Mouse (Mus musculus): Measurements from ENCODE around the gene Lurap1l. TPM values are rescaled to one million over a fixed set of nuclear protein-coding genes. Genes with fewer than 3 reads are reported as not detected.

The Lurap1l gene
- not detected in 2 replicates for polyA plus RNA-seq (2012; ENCODE audit: insufficient read depth, insufficient read length, low replicate concordance, missing spikeins)

DNA sequence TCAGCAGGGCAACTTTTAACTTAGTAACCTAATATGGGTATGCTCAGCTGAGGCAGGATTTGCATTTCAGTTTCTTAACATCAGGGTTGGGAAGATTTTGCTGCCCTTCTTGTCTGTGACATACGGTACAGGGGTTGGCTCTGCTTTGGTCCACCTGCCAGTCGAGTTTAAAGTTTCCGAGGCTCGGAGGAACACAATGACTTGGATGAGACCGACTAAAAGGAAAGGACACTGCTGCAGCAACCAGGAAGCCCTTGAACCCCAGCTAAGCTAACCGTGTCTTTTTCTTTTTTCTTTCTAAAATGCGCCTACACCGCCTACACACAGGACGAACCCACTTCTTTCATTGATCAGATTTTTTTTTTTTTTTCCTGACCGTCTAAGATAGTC is at the start of gene Lurap1l:
Gene Lurap1l (plus strand): TSS at position 166 of the 390 bp plus-strand sequence.
- Histone ChIP-seq H3K27ac (ENCODE audit: insufficient read depth, low read depth, low read length) (peak within 1 kb of the TSS; percentile 92), H3K4me3 (ENCODE audit: insufficient read depth, low read depth, low read length) (peak within 1 kb of the TSS; percentile 86), H3K4me1 (ENCODE audit: control insufficient read depth, insufficient read depth, low read length) (no peaks in the 10 kb centered on the region)
- no peak for TF ChIP-seq POLR2A (IDR thresholded peaks at IDR 0.05; ENCODE audit: insufficient read depth, low read depth, low read length)
- TF ChIP-seq CTCF (IDR thresholded peaks at IDR 0.05; ENCODE audit: insufficient read depth, low read depth, low read length), result no peak
- WGBS, result under 1% methylated on average over 10 of the region's 10 CpGs

DNA sequence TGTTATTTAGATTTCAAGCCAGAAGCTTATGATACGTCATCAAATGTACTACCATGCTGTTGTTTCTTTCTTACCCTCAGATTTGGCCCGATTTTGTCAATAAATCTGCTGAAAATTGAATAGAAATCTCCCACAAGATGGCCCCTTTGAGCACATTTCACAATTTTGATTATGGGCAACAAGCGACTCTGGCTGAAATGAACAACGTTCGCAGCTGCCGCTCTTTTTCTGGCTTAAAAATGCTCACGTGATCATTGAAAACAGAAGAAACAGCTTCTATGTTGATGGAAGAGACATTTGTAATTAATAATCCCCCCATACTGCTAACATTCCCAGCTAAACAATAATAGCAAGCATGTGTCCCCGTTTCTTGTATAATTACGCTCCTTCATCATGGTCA is 47.5 kb upstream of the Lurap1l start:
- Histone ChIP-seq H3K4me1 (ENCODE audit: control insufficient read depth, insufficient read depth, low read length) (peaks cover 4% of the 10 kb centered on the region; the same call in 1 of the 2 replicates), H3K27ac (ENCODE audit: insufficient read depth, low read depth, low read length) (no peak overlapping the region), H3K4me3 (ENCODE audit: insufficient read depth, low read depth, low read length) (no peak overlapping the region)
- TF ChIP-seq POLR2A (IDR thresholded peaks at IDR 0.05; ENCODE audit: insufficient read depth, low read depth, low read length) (no peak), CTCF (IDR thresholded peaks at IDR 0.05; ENCODE audit: insufficient read depth, low read depth, low read length) (no peak)
- WGBS, result 76% methylated on average over 9 of the region's 9 CpGs

DNA sequence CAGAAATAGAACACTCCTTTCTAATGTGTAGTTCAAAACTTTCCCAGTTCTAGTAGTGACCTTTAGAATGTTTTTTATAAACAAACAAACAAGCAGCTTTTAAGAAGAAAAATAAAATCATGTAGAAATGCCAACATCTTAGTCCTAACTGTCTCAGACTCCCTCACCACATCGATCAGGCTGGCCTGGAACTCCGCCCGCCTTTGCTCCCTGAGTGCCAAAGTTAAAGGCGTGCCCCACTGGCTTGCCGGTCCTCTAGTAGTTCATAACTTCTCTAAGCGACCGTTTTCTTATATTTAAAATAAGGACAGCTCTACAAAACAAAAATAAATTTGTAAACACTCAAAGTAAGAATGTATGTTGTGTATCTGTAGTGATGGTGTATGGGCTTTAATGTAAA is 46.5 kb upstream of the Lurap1l start:
- no peak overlapping the region for H3K4me3 ChIP-seq (ENCODE audit: insufficient read depth, low read depth, low read length)
- 76% methylated on average over 7 of the region's 7 CpGs for WGBS
- H3K4me1 ChIP-seq (ENCODE audit: control insufficient read depth, insufficient read depth, low read length), result peaks cover 4% of the 10 kb centered on the region; the same call in 1 of the 2 replicates
- H3K27ac ChIP-seq (ENCODE audit: insufficient read depth, low read depth, low read length), result no peak overlapping the region
- TF ChIP-seq CTCF (IDR thresholded peaks at IDR 0.05; ENCODE audit: insufficient read depth, low read depth, low read length) (no peak), POLR2A (IDR thresholded peaks at IDR 0.05; ENCODE audit: insufficient read depth, low read depth, low read length) (no peak)

DNA sequence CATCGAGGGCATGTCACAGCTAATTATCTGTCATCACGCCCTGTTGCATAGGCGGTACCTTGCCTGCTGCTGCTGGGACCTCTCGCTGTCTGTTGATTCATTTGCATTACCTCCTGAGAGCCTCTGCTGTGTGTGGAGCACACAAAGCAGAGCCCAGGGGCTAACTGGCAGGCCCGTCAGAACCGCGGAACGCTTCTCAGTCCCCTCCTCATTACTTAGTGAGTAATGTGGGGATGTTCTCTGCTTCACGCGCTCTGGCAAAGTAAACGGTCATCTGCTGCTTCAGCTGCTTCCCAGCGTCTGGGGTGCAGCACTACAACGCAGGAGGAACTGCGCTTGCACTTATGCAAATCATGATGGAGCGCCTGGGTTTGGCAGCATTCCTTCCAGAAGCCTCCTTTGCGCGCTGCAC is 45.9 kb upstream of the Lurap1l start:
- peaks cover 4% of the 10 kb centered on the region; the same call in 1 of the 2 replicates for H3K4me1 ChIP-seq (ENCODE audit: control insufficient read depth, insufficient read depth, low read length)
- H3K27ac ChIP-seq (ENCODE audit: insufficient read depth, low read depth, low read length), result no peak overlapping the region
- WGBS, result 4% methylated on average over 17 of the region's 17 CpGs
- TF ChIP-seq CTCF (IDR thresholded peaks at IDR 0.05; ENCODE audit: insufficient read depth, low read depth, low read length) (no peak), POLR2A (IDR thresholded peaks at IDR 0.05; ENCODE audit: insufficient read depth, low read depth, low read length) (no peak)
- H3K4me3 ChIP-seq (ENCODE audit: insufficient read depth, low read depth, low read length), result peak overlapping the region; percentile 32

DNA sequence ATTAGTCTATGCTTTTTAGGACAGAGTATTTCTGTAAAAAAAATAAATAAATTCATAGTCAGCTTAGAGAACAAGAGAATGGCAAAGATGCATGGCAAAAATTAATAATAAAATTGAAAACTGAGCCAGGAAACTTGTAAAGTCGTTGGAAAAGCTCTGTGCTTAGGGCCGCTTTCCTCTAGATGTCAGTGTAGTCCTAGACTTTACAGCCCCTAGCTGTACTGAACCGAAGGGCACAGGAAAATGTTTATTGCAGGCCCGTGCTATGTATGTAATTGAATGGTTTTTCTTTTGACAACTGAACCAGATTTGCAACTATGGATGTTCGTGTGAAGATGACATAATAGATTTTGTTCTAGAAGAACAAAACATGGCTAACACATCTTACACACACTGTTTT is 44.4 kb upstream of the Lurap1l start:
- no peak overlapping the region for H3K4me3 ChIP-seq (ENCODE audit: insufficient read depth, low read depth, low read length)
- H3K27ac ChIP-seq (ENCODE audit: insufficient read depth, low read depth, low read length), result no peak overlapping the region
- 16% methylated on average over 5 of the region's 5 CpGs for WGBS
- TF ChIP-seq POLR2A (IDR thresholded peaks at IDR 0.05; ENCODE audit: insufficient read depth, low read depth, low read length) (no peak), CTCF (IDR thresholded peaks at IDR 0.05; ENCODE audit: insufficient read depth, low read depth, low read length) (no peak)
- peaks cover 4% of the 10 kb centered on the region; the same call in 1 of the 2 replicates for H3K4me1 ChIP-seq (ENCODE audit: control insufficient read depth, insufficient read depth, low read length)

DNA sequence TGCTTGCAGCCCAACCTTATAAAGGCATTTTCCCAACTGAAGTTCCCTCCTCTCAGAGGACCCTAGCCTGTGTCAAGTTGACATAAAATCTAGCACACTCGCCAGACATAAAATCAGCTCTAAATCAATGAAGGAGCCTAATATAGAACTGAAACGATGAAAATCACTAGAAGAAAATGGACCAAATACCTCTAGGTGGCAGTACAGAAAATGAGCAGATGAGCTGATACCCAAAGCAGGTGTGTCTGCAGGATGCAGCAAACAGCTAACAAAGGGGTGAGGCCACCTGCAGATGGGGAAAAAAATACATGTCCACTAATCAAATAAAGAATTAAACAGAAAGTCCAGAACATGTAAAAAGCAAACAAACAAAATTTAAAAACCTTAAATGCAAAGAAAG is 40.8 kb upstream of the Lurap1l start:
- H3K4me1 ChIP-seq (ENCODE audit: control insufficient read depth, insufficient read depth, low read length), result peaks cover 2% of the 10 kb centered on the region; the same call in 1 of the 2 replicates
- TF ChIP-seq POLR2A (IDR thresholded peaks at IDR 0.05; ENCODE audit: insufficient read depth, low read depth, low read length) (no peak), CTCF (IDR thresholded peaks at IDR 0.05; ENCODE audit: insufficient read depth, low read depth, low read length) (no peak)
- H3K4me3 ChIP-seq (ENCODE audit: insufficient read depth, low read depth, low read length), result no peak overlapping the region
- H3K27ac ChIP-seq (ENCODE audit: insufficient read depth, low read depth, low read length), result no peak overlapping the region
- WGBS, result 52% methylated on average over 2 of the region's 2 CpGs

DNA sequence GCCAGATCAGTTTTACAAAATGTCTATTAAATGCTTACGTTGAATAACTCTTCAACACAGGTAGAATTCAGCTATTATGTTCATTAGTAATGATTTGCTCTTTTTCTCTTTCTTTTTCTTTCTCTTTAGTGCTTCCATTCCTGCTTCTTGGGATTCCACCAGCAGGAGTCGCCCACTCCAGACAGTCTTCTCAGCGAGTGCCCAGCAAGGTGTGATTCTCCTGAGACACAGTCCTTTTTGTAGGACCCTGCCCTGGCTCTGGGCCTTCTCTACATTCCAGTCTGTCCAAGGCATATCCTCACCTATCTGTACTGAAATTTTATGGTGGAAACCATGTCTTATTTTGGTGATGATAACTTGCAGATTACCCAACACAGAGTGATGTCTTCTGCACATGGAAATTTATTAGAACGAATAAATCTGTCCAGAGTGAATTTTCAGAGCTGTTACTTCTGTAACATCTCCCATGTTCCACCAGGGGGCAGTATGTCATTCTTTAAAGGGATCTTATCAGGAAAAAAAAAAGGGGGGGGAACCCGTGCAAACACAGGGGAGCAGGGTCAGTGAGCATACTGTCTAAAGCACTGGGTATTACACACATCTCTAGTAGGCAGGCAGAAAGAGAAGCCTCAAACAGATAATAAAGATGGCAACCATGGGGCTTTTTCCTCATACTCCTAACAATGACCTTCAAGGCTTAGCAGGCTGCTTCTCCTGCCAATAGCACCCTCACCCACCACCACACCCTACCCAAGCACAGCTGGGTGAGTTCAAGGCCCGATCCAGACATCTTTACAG is 37.4 kb upstream of the Lurap1l start:
- 0 out of 2 replicates have a peak, but pooled peaks cover 2% of the 10 kb centered on the region for H3K4me1 ChIP-seq (ENCODE audit: control insufficient read depth, insufficient read depth, low read length)
- no peak overlapping the region for H3K4me3 ChIP-seq (ENCODE audit: insufficient read depth, low read depth, low read length)
- WGBS, result 43% methylated on average over 6 of the region's 6 CpGs
- H3K27ac ChIP-seq (ENCODE audit: insufficient read depth, low read depth, low read length), result no peak overlapping the region
- TF ChIP-seq CTCF (IDR thresholded peaks at IDR 0.05; ENCODE audit: insufficient read depth, low read depth, low read length) (no peak), POLR2A (IDR thresholded peaks at IDR 0.05; ENCODE audit: insufficient read depth, low read depth, low read length) (no peak)

DNA sequence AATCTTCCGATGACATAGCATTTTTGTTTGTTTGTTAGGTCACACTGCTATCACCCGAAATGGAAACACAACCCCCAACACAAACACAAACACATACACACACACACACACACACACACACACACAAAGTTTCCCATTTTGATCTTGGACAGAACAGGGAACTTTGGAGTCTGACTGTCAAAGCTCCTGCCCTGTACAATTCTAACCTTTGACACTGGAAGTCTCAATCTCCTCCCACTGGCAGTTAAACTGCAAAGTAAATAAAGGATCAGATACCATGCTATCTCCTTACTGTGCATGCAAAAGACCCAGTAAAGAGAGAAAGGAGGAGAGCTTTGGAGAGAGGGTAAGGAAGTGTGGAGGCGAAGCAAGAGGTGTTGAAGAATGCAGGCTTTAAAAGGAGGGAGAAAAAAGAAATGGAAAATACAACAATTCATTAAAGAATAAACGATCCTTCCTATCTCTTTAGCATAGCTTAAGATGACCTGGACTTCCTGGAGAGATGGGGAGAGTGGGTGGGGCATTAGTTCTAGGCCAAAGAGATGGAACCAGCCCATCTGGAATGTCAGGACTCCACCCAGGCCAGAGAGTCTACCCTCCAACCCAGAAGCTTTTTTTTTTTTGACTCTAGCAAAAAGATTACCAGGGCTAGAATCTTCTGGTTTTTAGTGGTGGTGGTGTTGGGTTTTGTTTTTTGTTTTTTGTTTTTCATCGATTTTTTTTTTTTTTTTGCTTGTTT is 36.2 kb upstream of the Lurap1l start:
- TF ChIP-seq POLR2A (IDR thresholded peaks at IDR 0.05; ENCODE audit: insufficient read depth, low read depth, low read length), result no peak
- no peak for TF ChIP-seq CTCF (IDR thresholded peaks at IDR 0.05; ENCODE audit: insufficient read depth, low read depth, low read length)
- Histone ChIP-seq H3K27ac (ENCODE audit: insufficient read depth, low read depth, low read length) (no peak overlapping the region), H3K4me3 (ENCODE audit: insufficient read depth, low read depth, low read length) (no peak overlapping the region), H3K4me1 (ENCODE audit: control insufficient read depth, insufficient read depth, low read length) (0 out of 2 replicates have a peak, but pooled peaks cover 2% of the 10 kb centered on the region)
- WGBS, result 77% methylated on average over 5 of the region's 5 CpGs

DNA sequence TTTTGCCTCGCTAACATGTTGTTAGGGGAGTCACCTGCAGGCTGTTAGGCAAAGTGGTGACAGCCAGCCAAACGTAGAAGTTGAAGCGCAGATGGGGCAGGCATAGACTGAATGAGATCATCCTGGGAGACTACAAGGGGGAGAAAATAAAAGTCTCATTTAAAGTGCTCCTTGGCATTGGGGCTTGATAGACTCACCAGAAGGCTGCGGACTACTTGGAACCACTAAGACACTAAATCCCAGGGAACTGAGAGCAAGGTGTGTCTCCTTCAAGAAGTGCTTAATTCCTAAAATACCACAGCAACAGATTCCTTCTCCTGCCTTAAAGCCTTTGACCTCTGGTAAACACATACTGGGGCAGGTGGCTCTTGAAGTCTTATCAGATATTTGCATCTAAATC is 35.4 kb upstream of the Lurap1l start:
- no peak overlapping the region for H3K4me3 ChIP-seq (ENCODE audit: insufficient read depth, low read depth, low read length)
- H3K4me1 ChIP-seq (ENCODE audit: control insufficient read depth, insufficient read depth, low read length), result 0 out of 2 replicates have a peak, but pooled peaks cover 2% of the 10 kb centered on the region
- TF ChIP-seq POLR2A (IDR thresholded peaks at IDR 0.05; ENCODE audit: insufficient read depth, low read depth, low read length) (no peak), CTCF (IDR thresholded peaks at IDR 0.05; ENCODE audit: insufficient read depth, low read depth, low read length) (no peak)
- 86% methylated on average over 4 of the region's 4 CpGs for WGBS
- no peak overlapping the region for H3K27ac ChIP-seq (ENCODE audit: insufficient read depth, low read depth, low read length)

Data from olfactory bulb, adult 2 months (tissue).